Mouse (Mus musculus) hindbrain, embryonic 15.5 days (tissue): ENCODE data around the gene Tppp3. TPM values are rescaled to one million over a fixed set of nuclear protein-coding genes. Genes with fewer than 3 reads are reported as not detected.

Source experiments
- ATAC-seq: fragments of 200-750 bp; cut with Nextera tagmentation; 2 replicates; pipeline ENCODE4 v1.8.0; 2017; ENCODE audit warnings: low read depth, moderate number of reproducible peaks, moderate TSS enrichment; ENCODE audit not compliant: low FRiP score
- H3K27ac ChIP-seq: fragments of 300-500 bp; sonication (generic); replicated peaks from 2 replicates; pipeline ENCODE4 v1.5.1; 2015; ENCODE audit warnings: mild to moderate bottlenecking, inconsistent platforms
- H3K27me3 ChIP-seq: fragments of 300-500 bp; sonication (generic); 2 replicates; pipeline ENCODE4 v1.6.1; 2015; ENCODE audit warnings: control low read depth, inconsistent platforms
- H3K36me3 ChIP-seq: fragments of 300-500 bp; sonication (generic); 2 replicates; pipeline ENCODE4 v1.6.1; 2015; ENCODE audit warnings: control low read depth, inconsistent platforms
- H3K4me1 ChIP-seq: fragments of 300-500 bp; sonication (generic); replicated peaks from 2 replicates; pipeline ENCODE4 v1.6.1; 2015; ENCODE audit warnings: control low read depth, inconsistent platforms
- H3K4me2 ChIP-seq: fragments of 300-500 bp; sonication (generic); 2 replicates; pipeline ENCODE4 v1.6.1; 2015; ENCODE audit warnings: moderate library complexity, mild to moderate bottlenecking, inconsistent platforms
- H3K4me3 ChIP-seq: fragments of 300-500 bp; sonication (generic); 2 replicates; pipeline ENCODE4 v1.5.1; 2015; ENCODE audit warnings: mild to moderate bottlenecking, inconsistent platforms
- H3K9ac ChIP-seq: fragments of 300-500 bp; sonication (generic); 2 replicates; pipeline ENCODE4 v1.6.1; 2015; ENCODE audit warnings: inconsistent platforms
- H3K9me3 ChIP-seq: fragments of 300-500 bp; sonication (generic); 2 replicates; pipeline ENCODE4 v1.6.1; 2016; ENCODE audit warnings: control low read depth, inconsistent platforms
- WGBS: fragments of 180-500 bp; shearing (Covaris S2); methylation state at CpG from one replicate; pipeline ENCODE4 v1.1.7; 2015; 5-methylcytosine and 5-hydroxymethylcytosine counted together
- polyA plus RNA-seq: library from polyadenylated mRNA; unstranded; fragments of >200 nt; fragmentation: Nextera tagmentation; extraction: Ambion mirVana; gene quantifications from 2 replicates; pipeline ENCODE4 v1.2.1, GENCODE M21; 2015

The Tppp3 gene
- polyA plus RNA-seq, 1 experiment from 2014 or later: 197 TPM

GRCm38 (mm10) chr8:105483212-105484029 lies 12.1 kb upstream of the Tppp3 start:
- WGBS: 39% methylated on average over 14 of the region's 14 CpGs
- no peak overlapping the region for H3K4me3 ChIP-seq

GRCm38 (mm10) chr8:105482123-105482522 lies 10.8 kb upstream of the Tppp3 start:
- peaks cover 5% of the 10 kb centered on the region; the same call in 1 of the 2 replicates for H3K36me3 ChIP-seq
- no peaks in the 10 kb centered on the region for H3K4me1 ChIP-seq
- 89% methylated on average over 8 of the region's 8 CpGs for WGBS
- no peak overlapping the region for H3K4me2 ChIP-seq
- ATAC-seq: no peak
- H3K27ac ChIP-seq: no peak overlapping the region
- H3K27me3 ChIP-seq: no peaks in the 10 kb centered on the region
- no peak overlapping the region for H3K4me3 ChIP-seq
- H3K9me3 ChIP-seq: no peaks in the 10 kb centered on the region
- no peak overlapping the region for H3K9ac ChIP-seq

More at GRCm38 (mm10) chr8:105483212-105484029, 12.1 kb upstream of the Tppp3 start:
- H3K27me3 ChIP-seq: no peaks in the 10 kb centered on the region
- no peaks in the 10 kb centered on the region for H3K9me3 ChIP-seq
- 0 out of 2 replicates have a peak, but pooled peaks have one; percentile 43 for ATAC-seq
- H3K9ac ChIP-seq: no peak overlapping the region
- H3K27ac ChIP-seq: no peak overlapping the region
- H3K4me1 ChIP-seq: no peaks in the 10 kb centered on the region
- peaks cover 5% of the 10 kb centered on the region; the same call in 1 of the 2 replicates for H3K36me3 ChIP-seq
- H3K4me2 ChIP-seq: no peak overlapping the region

GRCm38 (mm10) chr8:105481453-105481852 lies 10.1 kb upstream of the Tppp3 start:
- H3K9ac ChIP-seq: no peak overlapping the region

GRCm38 (mm10) chr8:105481013-105481412 lies 9.7 kb upstream of the Tppp3 start:
- WGBS: 53% methylated on average over 2 of the region's 2 CpGs
- Histone ChIP-seq H3K36me3 (peaks cover 5% of the 10 kb centered on the region; the same call in 1 of the 2 replicates), H3K9me3 (no peaks in the 10 kb centered on the region), H3K4me3 (no peak overlapping the region), H3K27ac (no peak overlapping the region), H3K27me3 (no peaks in the 10 kb centered on the region), H3K9ac (no peak overlapping the region), H3K4me1 (no peaks in the 10 kb centered on the region), H3K4me2 (no peak overlapping the region)
- no peak for ATAC-seq

More at GRCm38 (mm10) chr8:105481453-105481852, 10.1 kb upstream of the Tppp3 start:
- Histone ChIP-seq H3K4me2 (no peak overlapping the region), H3K4me3 (no peak overlapping the region), H3K9me3 (no peaks in the 10 kb centered on the region), H3K4me1 (no peaks in the 10 kb centered on the region), H3K36me3 (peaks cover 5% of the 10 kb centered on the region; the same call in 1 of the 2 replicates), H3K27me3 (no peaks in the 10 kb centered on the region), H3K27ac (no peak overlapping the region)
- no peak for ATAC-seq
- 66% methylated on average over 6 of the region's 6 CpGs for WGBS

- H3K4me3 ChIP-seq: no peak overlapping the region
- no peak overlapping the region for H3K9ac ChIP-seq
- no peaks in the 10 kb centered on the region for H3K9me3 ChIP-seq
- H3K27me3 ChIP-seq: no peaks in the 10 kb centered on the region
- peaks cover 16% of the 10 kb centered on the region for H3K4me1 ChIP-seq
- peaks cover 5% of the 10 kb centered on the region; the same call in 1 of the 2 replicates for H3K36me3 ChIP-seq
- 80% methylated on average over 3 of the region's 3 CpGs for WGBS
- ATAC-seq: no peak
- no peak overlapping the region for H3K4me2 ChIP-seq
- H3K27ac ChIP-seq: no peak overlapping the region
These were observed 6.5 kb upstream of the Tppp3 start for GRCm38 (mm10) chr8:105477792-105478191.

GRCm38 (mm10) chr8:105476628-105477413 lies 5.5 kb upstream of the Tppp3 start:
- no peak overlapping the region for H3K27ac ChIP-seq
- no peak overlapping the region for H3K4me2 ChIP-seq
- peaks cover 16% of the 10 kb centered on the region for H3K4me1 ChIP-seq
- 42% methylated on average over 25 of the region's 25 CpGs for WGBS
- no peak for ATAC-seq
- no peak overlapping the region for H3K4me3 ChIP-seq
- peaks cover 1% of the 10 kb centered on the region; the same call in 1 of the 2 replicates for H3K36me3 ChIP-seq
- H3K9me3 ChIP-seq: no peaks in the 10 kb centered on the region
- no peak overlapping the region for H3K9ac ChIP-seq
- no peaks in the 10 kb centered on the region for H3K27me3 ChIP-seq

- H3K9me3 ChIP-seq: no peaks in the 10 kb centered on the region
- no peaks in the 10 kb centered on the region for H3K27me3 ChIP-seq
- WGBS: 92% methylated on average over 7 of the region's 7 CpGs
- H3K4me3 ChIP-seq: no peak overlapping the region
- H3K9ac ChIP-seq: no peak overlapping the region
- ATAC-seq: no peak
- no peaks in the 10 kb centered on the region; the same call in 1 of the 2 replicates for H3K36me3 ChIP-seq
- no peak overlapping the region for H3K4me2 ChIP-seq
- H3K4me1 ChIP-seq: peaks cover 23% of the 10 kb centered on the region
- H3K27ac ChIP-seq: no peak overlapping the region
These were observed 4.8 kb upstream of the Tppp3 start for GRCm38 (mm10) chr8:105476161-105476560.

GRCm38 (mm10) chr8:105475742-105476141 lies 4.4 kb upstream of the Tppp3 start:
- 92% methylated on average over 8 of the region's 8 CpGs for WGBS
- ATAC-seq: no peak
- peaks cover 27% of the 10 kb centered on the region for H3K4me1 ChIP-seq

GRCm38 (mm10) chr8:105475254-105475653 lies 3.9 kb upstream of the Tppp3 start:
- H3K36me3 ChIP-seq: no peaks in the 10 kb centered on the region; the same call in 1 of the 2 replicates
- H3K4me3 ChIP-seq: no peak overlapping the region

More at GRCm38 (mm10) chr8:105475742-105476141, 4.4 kb upstream of the Tppp3 start:
- H3K4me3 ChIP-seq: no peak overlapping the region
- no peaks in the 10 kb centered on the region; the same call in 1 of the 2 replicates for H3K36me3 ChIP-seq
- no peak overlapping the region for H3K4me2 ChIP-seq
- no peak overlapping the region for H3K9ac ChIP-seq
- no peak overlapping the region for H3K27ac ChIP-seq
- H3K27me3 ChIP-seq: no peaks in the 10 kb centered on the region
- H3K9me3 ChIP-seq: no peaks in the 10 kb centered on the region

GRCm38 (mm10) chr8:105474680-105475079 lies 3.4 kb upstream of the Tppp3 start:
- Histone ChIP-seq H3K4me1 (peaks cover 38% of the 10 kb centered on the region), H3K27ac (no peak overlapping the region), H3K36me3 (no peaks in the 10 kb centered on the region; the same call in 1 of the 2 replicates), H3K4me3 (no peak overlapping the region), H3K27me3 (no peaks in the 10 kb centered on the region), H3K4me2 (no peak overlapping the region), H3K9me3 (no peaks in the 10 kb centered on the region), H3K9ac (no peak overlapping the region)
- ATAC-seq: no peak
- 47% methylated on average over 5 of the region's 5 CpGs for WGBS

More at GRCm38 (mm10) chr8:105475254-105475653, 3.9 kb upstream of the Tppp3 start:
- H3K4me1 ChIP-seq: peaks cover 32% of the 10 kb centered on the region
- no peak overlapping the region for H3K4me2 ChIP-seq
- H3K27ac ChIP-seq: no peak overlapping the region
- H3K9me3 ChIP-seq: no peaks in the 10 kb centered on the region
- no peak for ATAC-seq
- WGBS: 33% methylated on average over 4 of the region's 4 CpGs
- H3K9ac ChIP-seq: no peak overlapping the region
- no peaks in the 10 kb centered on the region for H3K27me3 ChIP-seq

- no peak for ATAC-seq
- 25% methylated on average over 17 of the region's 17 CpGs for WGBS
- peaks cover 44% of the 10 kb centered on the region for H3K4me1 ChIP-seq
- no peak overlapping the region for H3K4me3 ChIP-seq
- H3K9me3 ChIP-seq: no peaks in the 10 kb centered on the region
- H3K4me2 ChIP-seq: peak overlapping the region; percentile 9; the same call in 1 of the 2 replicates
- H3K27me3 ChIP-seq: no peaks in the 10 kb centered on the region
- no peak overlapping the region for H3K9ac ChIP-seq
- peak overlapping the region; percentile 21; the same call in 1 of the 2 replicates for H3K27ac ChIP-seq
- no peaks in the 10 kb centered on the region; the same call in 1 of the 2 replicates for H3K36me3 ChIP-seq
These were observed 2.7 kb upstream of the Tppp3 start for GRCm38 (mm10) chr8:105473816-105474606.
